Mouse (Mus musculus): ENCODE measurements around the gene Dapk1. TPM values are rescaled to one million over a fixed set of nuclear protein-coding genes. Genes with fewer than 3 reads are reported as not detected.
A peak's percentile ranks its signal among the peaks of the same experiment; 100 is the strongest.

Dapk1 gene
- total RNA-seq, 2 experiments from 2014 or later: 4.1 to 4.7 TPM

- no peak for DNase-seq (ENCODE audit: low spot score)
Observed at GRCm38 (mm10) chr13:60662493-60663177, 60.9 kb downstream of the Dapk1 start.

GRCm38 (mm10) chr13:60664058-60664457, 62.3 kb downstream of the Dapk1 start:
- DNase-seq (ENCODE audit: low spot score): no peak

DNA sequence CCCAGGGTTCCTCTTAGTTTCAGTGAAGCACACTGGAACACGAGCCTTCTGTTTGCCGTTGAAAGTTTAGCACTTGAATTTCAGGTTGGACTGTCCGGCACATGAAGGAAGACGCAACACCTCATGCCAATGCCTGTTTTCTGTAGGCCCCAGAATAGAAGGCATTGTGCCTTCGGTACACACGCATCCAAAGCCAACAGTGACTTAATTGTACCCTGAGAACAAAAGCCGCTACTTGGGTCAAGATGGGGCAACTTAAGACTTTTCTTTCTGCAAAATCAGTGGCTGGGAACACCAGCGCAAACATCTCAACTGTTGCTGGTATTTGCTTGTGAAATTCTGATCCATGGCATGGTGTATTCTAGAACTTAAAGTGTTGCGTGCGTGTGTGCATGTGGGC, 63.1 kb downstream of the Dapk1 start:
- DNase-seq (ENCODE audit: low spot score): no peak

DNA sequence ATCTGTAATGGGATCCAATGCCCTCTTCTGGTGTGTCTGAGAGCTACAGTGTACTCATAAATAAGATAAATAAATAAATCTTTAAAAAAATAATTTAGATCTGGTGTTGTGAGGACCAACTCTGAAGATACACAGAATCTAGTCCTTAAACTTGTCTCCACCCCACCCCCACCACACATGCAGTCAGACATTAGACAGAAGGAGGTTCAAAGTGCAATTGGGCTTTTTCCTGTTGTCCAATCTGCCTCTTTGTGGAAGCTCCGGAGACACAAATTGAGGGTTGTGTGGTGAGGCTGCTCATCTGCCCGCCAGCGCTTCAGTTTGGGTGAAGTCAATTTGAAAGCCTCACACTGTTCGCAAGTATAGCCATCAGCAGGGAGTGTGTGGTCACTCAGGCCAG, 63.7 kb downstream of the Dapk1 start:
- DNase-seq (ENCODE audit: low spot score): no peak

- no peak for DNase-seq (ENCODE audit: low spot score)
Observed at GRCm38 (mm10) chr13:60668036-60668435, 66.3 kb downstream of the Dapk1 start.

DNA sequence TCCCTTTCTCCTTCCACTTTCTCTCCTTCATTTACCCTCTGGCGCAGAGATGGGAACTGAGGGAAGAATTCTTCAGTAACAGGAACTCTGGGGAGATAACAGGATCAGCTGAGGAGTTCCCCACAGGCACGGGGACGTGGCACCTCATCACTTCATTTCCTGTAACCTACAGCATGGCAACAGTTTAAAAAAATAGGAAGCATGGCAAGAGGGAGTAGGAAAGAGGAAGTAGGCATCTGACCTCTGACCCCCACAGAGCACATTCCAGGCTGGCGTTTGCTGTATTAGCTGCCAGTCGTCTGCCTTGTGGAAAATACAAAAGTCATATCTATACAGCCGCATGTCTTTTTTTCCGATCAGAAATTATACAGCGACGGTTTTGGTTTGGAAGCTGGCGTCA, 68.9 kb downstream of the Dapk1 start:
- no peak for DNase-seq (ENCODE audit: low spot score)

DNA sequence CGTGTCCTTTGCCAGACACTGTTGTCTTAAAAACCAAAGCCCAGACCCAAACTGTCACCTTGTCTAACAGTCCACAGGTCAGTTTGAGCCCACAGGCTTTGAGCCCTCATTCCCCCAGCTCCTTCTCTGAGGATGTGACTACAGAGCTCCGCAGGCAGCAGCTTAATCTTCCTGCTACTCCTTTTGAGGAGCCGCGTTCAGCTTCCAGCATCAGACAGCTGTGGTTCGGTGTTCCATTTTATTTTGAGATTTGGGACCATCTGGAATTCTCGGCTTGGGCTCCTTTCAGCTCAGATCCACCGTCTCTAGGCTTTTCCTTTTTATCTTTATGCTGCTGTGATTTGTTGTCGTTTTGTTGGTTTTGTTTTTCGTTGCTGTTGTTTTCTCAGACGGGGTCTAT, 69.5 kb downstream of the Dapk1 start:
- DNase-seq (ENCODE audit: low spot score): no peak

GRCm38 (mm10) chr13:60672287-60672686, 70.5 kb downstream of the Dapk1 start:
- DNase-seq (ENCODE audit: low spot score): no peak

- DNase-seq (ENCODE audit: low spot score): no peak
Observed at GRCm38 (mm10) chr13:60672882-60673675, 71.3 kb downstream of the Dapk1 start.

DNA sequence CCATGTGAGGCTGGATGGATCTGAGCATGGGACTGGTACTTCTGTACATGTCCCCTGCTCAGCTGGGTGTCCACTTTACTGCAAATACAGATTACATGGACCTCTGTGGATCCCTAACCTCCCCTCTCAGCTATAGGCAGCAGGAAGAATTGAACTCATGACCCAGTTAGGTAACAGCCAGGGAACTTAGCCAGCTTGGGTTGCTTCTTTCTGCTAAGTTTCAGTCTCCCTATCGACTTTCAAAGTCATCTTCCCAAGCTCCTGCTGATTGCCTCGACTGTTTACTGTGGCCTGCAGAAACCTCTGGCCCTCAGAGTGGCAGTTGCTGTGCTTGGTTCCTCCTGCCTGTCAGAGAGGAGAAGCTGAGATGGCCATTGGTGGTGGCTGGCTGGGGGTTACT, 72.6 kb downstream of the Dapk1 start:
- DNase-seq (ENCODE audit: low spot score): no peak

- no peak for DNase-seq (ENCODE audit: low spot score)
Observed at GRCm38 (mm10) chr13:60674911-60675310, 73.2 kb downstream of the Dapk1 start.

DNA sequence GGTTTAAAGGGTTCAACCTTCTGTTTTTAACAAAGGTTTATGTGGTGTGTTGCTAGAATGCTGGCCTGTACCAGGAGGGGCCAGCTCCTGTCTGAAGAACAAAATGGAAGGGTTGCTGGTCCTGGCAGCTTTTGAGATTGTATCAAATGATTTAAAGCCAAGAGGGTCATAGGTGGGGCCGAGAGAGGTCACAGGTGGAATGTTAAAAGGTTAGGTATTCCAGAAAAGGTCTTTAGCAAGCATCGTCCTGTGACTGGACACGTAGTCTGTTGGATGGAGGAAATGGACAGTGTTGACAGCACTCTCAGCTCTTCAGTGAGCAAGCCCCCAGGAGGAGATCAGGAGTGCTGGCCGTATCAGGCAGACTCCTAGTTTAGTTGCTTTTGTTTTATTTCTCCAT, 73.7 kb downstream of the Dapk1 start:
- DNase-seq (ENCODE audit: low spot score): no peak

DNA sequence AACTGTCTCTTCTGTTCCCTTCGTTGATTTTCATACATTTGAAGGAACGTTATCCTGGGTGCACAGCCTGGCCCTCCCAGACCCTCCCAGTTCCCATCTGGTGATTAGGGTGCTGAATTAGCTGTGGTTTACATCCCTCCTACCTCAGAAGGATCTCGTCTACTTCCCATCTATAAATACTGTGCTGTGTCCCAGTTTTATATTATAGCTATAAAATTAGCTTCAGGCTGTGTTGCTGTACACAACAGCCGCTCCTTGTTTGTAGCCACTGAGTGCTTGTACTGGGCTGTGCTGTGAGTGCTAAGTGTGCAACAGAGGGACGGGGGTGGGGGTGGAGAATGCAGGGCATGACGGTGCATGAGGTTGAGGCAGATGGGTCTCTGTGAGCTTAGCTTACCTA, 77.2 kb downstream of the Dapk1 start:
- no peak for DNase-seq (ENCODE audit: low spot score)

DNA sequence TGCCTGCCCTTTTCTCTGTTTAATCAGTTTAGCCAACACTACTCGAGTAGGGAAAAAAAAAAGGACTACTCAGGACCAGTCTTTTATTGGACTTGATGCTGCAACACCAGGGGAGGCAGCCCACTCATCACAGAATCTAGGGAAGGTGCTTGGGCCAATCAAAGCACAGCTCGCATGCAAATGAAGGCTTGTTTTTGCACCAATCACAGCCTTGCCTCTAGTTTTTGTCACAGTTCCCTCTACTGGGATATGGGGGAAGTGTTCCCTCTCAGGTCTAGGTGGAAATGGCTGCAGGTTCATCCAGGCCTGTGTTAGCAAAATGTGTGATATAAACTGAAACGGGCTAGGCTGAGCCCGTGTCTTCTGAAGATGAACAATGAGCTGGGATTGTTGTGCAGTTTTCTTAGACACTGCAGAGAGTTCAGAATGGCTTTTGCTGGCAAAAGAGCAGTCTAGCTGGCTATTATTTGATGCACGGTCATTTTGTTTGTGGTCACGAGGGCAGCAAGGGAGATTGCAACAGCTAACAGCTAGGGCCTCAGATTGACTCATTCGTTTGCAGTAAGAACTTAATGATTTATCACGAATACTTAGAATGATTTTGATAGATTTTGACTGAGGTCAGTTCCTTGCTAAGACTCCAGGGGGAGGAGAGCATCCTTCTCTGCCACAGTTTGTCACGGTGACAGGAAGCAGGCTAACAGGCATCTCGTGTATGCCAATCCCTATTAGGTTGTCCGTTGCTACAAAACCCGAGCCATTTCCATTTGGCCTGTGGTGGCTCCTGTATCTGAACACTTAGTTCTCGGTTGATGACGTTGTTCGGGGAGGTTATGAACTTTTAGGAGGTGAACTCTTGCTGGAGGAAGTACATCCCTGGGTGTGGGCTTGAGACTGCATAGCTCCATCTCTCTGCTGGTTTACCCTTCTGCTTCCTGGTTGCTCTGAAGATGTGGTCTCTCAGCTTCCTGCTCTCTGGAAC, 81.3 kb downstream of the Dapk1 start:
- DNase-seq (ENCODE audit: low spot score): no peak

DNA sequence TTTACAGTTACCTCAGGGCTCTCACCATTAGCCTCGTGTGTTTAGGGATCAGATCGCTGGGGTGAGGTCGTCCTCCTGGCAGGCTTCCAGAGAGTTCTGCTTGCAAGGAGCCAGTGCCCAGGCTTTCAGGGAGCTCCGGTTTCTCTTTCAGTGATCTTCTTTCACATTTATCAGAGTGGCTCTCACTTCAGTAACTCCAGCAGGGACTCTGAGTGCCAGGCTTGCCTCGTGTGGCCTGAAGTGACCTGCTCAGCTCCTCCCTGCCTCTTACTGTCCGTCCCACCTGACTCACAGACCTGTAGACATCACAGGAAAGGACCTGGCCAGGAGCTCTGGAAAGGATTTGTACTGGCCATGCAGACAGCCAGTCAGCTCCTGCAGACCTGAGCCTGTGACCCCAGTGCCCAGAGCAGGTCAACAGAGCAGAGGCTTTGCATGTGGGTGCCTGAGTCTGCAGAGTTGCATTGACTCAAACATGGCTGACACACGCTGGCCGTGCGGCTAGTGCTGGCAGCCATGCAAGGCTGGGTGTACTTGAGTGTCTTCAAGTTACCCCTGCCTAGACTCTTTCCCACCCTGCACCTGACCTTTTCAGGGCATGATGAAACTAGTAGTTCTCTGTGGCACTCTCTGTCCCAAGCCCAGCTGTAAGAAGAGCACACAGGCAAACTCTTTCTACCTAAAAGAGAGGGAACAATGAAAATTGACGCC, 82.5 kb downstream of the Dapk1 start:
- peak; percentile 55 for DNase-seq (ENCODE audit: low spot score)

DNA sequence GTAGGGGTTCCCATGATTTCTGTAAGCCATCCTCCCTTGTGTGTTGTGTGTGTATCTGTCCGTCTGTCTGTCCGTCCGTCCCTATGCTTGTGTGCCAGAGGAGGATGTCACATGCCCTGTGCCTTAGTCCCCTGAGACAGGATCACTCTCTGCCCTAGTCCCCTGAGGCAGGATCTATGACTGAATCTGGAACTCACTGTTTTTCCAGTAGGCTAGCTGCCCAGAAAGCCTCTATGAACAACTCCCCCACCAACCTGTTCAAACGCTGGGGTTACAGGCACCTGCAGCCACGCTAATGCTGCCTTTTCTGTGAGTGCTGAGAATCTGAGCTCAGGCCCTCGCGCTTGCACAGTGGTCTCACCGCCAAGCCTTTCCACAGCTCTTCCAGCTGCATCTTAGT, 83.1 kb downstream of the Dapk1 start:
- DNase-seq (ENCODE audit: low spot score): no peak

DNA sequence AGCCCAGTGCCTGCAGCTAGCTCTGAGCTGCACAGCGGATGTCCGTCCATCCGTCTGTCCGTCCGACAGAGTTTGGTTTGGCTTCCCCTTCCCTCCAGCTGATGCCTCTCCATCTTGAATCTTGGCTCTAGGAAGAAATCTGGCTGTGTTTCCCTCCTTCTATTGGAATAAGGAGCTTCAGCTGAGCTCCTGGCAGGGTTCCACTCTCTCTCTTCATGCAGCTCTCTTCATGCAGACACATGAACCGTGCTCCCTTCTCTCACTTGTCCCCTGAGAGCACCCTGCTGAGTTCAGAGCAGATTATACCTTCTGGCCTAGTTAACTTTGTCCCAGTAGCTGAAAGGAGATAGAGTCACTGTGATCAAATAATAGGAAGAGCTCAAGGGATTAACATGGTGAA, 83.5 kb downstream of the Dapk1 start:
- DNase-seq (ENCODE audit: low spot score): peak; percentile 51

GRCm38 (mm10) chr13:60686024-60686663, 84.4 kb downstream of the Dapk1 start:
- DNase-seq (ENCODE audit: low spot score): no peak

GRCm38 (mm10) chr13:60686967-60687366, 85.2 kb downstream of the Dapk1 start:
- DNase-seq (ENCODE audit: low spot score): peak; percentile 50

DNA sequence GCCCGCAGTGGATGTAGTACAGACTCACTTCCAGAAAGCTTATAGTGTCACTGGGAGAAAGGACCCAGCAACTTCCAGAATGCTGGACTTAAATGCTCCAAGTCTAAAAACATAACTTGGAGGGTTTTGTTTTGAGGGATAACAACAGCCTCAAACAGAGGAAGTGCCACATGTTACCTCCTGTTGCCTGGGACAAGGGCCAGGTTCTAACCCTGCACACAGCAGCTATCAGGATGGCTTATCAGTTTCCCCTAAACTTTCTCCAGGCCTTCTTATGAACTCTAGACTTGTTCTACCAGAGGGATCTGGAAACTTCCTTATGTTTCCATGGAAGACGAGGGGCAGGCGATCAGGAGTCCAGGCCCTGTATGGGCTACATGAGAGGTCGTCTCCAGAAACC, 85.7 kb downstream of the Dapk1 start:
- DNase-seq (ENCODE audit: low spot score): no peak

GRCm38 (mm10) chr13:60687891-60688290, 86.1 kb downstream of the Dapk1 start:
- DNase-seq (ENCODE audit: low spot score): no peak
